Mouse (Mus musculus) spleen, embryonic (tissue): ENCODE measurements around the gene Hoxa7.

Experiments used
- CTCF ChIA-PET: fragments of 350-600 bp; sonication (Branson Sonifier 250); formaldehyde crosslinking; loops from one replicate; lab custom pipeline; 2022; lab: Charles Lee

Gene Hoxa7

DNA sequence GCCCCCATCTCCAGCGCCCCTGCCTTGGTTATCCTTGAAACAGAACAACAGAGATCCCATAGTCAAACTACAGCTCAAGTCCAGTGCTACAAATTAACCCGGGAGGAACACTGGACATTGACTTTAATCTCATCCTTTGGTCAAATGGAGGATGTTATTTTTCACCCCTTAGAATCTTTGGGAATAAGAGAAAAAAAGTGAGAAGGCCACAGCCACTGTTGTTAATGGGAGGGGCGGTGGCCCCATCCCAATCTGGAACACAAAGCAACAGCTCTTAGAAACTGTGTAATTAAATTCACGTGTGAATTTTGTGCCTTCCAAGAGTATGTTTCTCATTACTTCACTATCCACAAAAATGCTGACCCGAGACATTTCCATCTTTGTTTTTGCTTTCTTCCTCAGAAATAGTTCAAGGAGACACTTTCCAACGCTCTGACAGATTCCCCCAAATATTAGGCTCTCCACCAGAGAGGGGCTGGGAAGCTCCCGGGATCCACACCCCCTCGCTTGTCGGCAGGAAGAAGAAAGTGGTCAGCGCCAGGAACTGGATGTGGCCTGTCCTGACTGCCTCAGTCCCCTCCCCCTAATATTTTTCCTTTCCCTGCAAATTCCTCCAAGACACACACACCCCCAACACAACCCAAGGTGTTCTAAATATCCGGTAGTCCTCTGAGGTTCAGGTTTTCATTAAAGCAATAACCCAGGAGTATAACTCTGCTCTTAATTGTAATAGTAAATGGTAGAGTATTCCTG, 6.0 kb upstream of the Hoxa7 start:
- CTCF ChIA-PET: interaction anchor here (0.6 kb wide), 1 partner anchor 535 kb away, joined by 5 read pairs; no protein-coding TSS in a partner anchor

DNA sequence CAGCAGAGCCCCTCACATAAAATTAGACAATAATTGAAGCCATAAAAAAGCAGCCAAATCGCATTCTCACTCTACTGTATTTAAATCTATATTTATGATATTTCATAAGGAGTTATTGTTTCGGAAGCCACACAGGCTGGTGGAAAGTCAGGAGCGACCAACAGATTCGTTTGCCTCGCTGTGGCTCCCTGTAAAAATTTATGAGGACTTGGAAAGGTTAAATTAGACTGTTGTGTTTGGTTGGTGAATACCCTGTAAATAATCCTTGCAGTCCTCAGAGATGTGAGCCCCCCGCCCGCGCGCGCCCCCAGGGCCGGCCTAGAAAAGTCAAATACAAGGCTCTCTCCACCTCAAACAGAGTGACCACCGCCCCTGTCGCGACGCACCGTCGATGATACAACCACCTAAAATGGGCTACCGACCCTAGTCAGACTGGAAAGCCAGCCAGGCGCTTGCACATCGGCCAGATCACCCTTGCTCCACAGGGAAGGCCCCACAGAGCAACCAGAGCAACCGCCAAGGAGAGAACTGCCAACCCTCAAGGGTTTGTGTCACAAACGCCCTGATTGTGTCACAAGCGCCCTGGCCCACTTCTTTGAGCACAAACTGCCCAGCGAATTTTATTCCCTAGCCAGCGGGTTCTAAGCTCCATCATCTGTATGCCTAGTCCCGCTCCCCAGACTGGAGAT, 5.1 kb upstream of the Hoxa7 start:
- CTCF ChIA-PET: no interaction called here

DNA sequence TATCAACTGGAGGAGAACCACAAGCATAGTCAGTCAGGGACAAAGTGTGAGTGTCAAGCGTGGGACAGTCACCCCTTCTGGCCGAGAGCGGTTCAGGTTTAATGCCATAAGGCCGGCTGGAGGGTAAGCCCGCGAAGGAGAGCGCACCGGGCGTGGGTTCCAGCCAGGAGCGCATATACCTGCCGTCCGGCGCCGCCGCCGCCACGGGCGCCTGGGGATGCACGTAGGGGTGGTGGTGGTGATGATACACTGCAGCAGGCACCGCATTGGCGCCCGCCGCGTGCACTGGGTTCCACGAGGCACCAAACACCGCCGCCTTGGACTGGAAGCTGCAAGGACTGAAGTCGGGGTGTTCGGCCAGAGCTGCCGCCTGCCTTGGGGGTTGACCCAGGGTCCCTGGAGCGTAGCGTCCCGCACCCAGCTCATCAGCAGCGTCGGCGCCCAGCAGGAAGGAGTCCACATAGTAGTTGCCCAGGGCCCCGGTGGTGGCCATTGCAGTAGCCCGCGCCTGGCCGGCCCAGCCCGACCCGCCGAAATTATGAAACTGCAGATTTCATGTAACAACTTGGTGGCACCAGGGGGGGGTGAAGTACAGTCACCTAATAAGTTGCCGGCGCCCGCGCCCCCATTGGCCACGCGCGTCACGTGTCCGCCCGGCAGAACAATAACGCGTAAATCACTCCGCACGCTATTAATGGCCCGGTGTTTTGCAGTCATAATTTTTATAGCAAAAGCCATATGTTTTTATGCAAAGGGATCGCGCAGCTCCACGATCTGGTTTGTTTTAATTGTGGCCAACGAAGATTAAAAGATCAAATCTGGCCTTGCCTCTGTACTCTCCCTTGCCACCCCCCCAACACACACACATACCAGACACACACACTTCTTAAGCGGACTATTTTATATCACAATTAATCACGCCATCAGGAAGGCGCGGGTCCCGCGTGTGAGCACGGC, 4.2 kb upstream of the Hoxa7 start:
- CTCF ChIA-PET: interaction anchor here (0.6 to 1.0 kb wide), 2 partner anchors 727 to 1019 kb away, joined by 3 read pairs; no protein-coding TSS in a partner anchor

DNA sequence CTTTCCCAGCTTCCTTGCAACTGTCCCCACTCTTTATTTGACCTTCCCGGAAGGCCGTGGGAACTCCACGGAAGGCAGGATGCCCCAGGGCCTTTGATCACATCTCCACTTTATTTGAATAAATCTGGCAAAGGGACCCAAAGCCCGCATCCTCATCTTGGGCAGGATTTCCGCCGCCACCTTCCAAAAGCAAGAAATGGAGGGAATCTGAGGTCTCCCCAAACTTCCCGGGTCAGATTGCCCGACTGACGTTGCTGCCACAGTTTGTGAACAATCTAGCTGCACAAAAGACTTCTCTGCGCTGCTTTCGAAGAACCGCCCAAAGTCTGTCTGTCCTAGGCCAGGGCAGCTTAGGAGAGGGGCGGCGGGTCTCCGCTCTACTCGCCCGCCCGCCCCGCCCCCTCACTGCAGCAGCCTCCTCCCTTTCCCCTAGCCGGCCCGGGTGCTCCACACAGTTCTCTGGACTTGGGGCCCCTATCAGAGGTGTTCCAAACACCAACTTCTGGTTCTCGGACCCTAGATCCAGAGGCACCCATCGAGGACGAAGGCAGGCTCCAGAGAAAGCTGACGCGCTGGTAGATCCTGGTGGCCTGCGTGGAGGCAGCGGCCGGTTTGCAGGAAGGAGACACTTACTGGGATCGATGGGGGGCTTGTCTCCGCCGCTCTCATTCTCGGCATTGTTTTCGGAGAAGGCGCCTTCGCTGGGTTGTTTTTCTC, 3.4 kb upstream of the Hoxa7 start:
- CTCF ChIA-PET: interaction anchor here (0.6 to 1.0 kb wide), 3 partner anchors 252 to 1018 kb away, joined by 3 read pairs; no protein-coding TSS in a partner anchor

DNA sequence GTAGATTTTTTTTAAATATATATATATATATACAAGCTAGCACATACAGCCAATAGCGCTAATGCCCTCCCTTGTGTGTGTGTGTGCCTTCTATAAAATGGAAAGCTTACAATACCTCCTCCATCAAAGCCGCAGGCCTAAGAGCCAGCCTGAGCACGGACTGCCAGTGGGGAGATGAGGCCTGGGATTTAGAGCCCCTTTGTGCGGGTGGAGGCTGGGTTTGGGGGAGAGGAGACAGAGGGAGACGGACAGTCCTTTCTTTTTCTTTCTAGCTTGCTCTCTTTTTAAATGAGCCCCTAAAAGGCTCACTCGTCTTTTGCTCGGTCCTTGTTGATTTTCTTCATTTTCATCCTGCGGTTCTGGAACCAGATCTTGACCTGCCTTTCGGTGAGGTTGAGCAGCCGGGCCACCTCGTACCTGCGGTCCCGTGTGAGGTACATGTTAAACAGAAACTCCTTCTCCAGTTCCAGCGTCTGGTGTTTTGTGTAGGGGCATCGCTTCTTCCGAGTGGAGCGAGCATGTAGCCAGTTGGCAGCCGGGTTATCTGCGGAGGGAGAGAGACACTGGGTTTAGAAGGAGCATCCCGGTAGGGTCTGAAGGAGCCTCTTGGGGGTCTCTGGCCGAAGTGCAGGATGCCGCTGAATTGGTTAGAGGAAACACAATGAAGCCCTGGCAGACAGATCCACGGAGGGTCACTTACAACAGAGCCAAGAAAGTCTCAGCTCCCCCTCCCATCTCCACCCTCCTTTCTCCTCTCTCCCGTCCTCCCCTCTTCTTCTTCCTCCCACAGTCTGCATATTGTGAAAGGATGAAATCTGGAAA, 2.5 kb upstream of the Hoxa7 start:
- CTCF ChIA-PET: interaction anchor here (0.6 to 0.9 kb wide), 5 partner anchors 15 to 253 kb away, joined by 3 to 4 read pairs (median 3); no protein-coding TSS in a partner anchor

DNA sequence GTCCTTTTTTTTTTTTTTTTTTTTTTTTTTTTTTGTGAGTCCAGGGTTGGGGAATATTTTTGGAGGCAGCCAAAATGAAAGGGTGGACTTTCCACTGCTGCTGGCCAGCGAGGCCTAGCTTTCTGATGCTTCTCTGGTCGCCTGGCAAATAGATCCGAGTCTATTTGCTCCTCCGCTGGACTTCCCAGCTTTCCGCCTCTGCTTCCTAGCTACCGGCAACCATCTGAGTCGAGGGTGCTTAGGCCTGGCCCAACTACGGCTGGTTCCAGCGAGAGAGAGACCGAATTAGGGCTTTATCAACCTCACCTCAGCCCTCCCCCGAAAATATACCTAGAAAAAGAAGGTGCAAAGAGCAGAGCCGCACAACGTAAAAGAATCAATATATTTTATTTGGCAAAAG, 1.1 kb upstream of the Hoxa7 start:
- CTCF ChIA-PET: interaction anchor here (0.6 to 0.7 kb wide), 2 partner anchors 11 to 19 kb away, joined by 3 to 5 read pairs; no protein-coding TSS in a partner anchor

DNA sequence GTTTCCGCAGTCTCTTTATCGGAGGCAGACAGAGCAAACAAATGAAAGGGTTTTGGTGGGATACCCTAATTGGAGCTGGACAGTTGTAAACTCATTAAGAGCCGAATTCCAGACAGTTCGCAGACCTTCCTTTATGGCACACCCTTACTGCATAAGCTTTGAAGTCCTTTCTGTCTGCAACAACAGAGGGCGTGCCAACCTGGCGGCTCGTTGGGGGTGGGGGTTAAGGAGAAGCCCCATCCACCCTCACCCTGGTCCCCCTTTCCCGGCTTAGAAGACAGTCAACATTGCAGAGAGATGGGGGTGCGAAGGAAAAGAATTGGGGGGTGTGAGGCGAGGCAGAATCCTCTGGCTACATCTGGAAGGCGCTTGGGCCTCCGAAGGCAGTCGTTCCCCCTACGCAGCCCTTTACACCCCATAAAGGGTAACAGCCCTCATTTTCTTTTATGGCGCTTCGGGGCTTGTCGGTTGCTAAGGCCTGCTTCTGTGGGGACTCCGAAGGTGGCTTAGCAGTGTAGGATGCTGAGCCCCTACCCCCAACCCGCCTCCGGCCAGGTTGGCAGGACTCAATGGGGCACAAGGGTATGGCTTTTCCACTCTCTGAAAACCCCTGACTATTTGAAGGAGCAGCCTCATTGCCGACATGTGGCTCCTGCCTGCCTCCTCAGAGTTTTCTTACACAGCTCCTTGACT, 485 bp upstream of the Hoxa7 start:
- CTCF ChIA-PET: interaction anchor here (0.6 to 1.2 kb wide), 4 partner anchors 11 to 605 kb away, joined by 3 to 5 read pairs (median 4); no protein-coding TSS in a partner anchor

DNA sequence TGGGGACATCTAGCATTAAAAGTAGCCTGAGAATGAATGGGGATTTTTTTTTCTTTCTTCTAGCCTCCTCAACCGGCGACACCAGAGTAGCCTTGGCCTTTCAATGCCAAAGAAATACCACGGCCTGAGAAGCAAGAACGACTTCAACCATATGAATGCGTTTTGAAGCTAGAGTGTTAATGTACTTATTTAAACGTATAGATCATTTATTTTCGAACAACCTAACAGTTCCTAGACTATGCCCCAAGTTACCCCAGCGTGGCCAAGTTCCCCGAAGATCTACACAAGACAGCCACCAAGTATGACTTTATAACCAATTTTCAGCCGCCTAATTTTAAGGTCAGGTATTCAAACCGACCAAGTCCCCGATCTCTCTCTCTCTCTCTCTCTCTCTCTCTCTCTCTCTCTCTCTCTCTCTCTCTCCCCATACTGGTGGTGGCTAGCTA, 766 bp downstream of the Hoxa7 start:
- CTCF ChIA-PET: interaction anchor here (0.6 to 1.2 kb wide), 4 partner anchors 9 to 1041 kb away, joined by 3 to 4 read pairs (median 3); no protein-coding TSS in a partner anchor

DNA sequence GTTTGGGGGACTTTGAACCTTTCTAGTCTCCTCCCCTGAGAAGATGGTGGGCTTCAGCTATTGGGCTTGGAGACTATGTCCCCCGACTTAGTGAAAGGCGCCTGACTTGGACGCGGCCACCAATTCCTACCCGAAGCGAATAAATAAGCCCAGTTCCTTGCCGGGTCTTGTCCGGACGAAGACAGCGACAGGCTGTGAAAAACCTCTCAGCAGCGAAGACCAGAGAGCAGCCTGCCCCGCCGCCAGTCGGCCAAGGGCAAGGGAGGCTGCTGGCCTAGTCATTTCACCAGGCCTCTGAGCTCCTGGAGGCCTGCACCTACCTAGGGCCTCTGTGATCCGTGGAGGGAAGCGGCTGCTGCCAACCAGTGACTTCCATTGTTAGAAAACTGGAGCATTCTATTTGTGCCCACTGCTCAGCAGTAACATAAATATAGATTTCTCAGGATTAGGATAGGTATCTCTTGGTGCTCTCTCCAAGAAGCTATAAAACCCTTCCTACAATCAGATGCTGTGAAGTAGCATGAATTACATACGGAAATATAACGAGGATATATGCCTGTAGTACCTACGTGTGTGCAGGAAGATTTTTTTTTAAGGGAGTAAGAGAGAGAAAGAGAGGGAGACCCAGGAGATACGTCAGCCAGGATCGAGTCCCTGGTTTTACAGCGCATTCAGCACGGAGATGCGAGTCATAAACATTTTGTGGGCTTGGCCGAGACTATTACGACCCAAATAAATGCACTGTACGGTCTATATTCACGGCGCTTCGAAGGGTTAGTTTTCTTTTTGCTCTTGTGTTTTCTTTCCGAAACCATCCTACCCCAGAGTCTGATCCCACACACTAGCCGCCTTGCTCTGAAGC, 1.4 kb downstream of the Hoxa7 start:
- CTCF ChIA-PET: interaction anchor here (0.5 to 1.0 kb wide), 4 partner anchors 8 to 584 kb away, joined by 3 to 8 read pairs (median 3); no protein-coding TSS in a partner anchor

DNA sequence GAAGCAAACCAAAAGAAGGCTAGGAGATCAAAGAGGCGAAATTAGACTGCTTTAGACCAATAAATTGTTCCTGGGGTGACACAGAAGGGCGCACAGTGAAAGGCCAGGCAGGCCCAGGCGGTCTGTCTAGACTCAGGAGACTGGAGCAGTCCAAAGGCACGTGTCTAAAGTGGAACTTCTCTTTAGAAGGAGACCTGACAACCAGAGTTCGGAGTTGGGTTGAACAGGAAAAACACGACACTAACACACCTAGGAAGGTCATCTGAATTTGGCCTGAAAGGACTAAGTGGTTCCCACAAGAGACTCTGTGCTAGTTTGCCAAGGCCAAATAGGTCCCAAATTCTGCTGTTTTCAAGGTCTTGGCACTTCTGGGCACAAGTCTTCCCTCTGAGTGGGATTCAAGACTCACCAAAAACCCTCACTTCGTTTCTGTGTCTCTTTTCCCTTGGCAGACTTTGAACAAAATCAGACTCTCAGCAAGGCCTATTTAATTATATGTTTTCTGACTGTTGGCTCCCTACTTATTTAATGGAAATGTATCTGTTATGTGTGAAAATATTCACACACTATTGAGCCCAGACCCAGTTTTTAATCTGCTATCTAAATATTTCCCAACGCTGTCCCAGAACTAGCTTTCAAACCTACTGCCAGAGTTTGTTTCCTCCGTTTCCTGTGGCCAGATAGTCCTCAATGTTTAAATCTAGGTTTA, 2.3 kb downstream of the Hoxa7 start:
- CTCF ChIA-PET: interaction anchor here (0.5 kb wide), 1 partner anchor 583 kb away, joined by 8 read pairs; no protein-coding TSS in a partner anchor

DNA sequence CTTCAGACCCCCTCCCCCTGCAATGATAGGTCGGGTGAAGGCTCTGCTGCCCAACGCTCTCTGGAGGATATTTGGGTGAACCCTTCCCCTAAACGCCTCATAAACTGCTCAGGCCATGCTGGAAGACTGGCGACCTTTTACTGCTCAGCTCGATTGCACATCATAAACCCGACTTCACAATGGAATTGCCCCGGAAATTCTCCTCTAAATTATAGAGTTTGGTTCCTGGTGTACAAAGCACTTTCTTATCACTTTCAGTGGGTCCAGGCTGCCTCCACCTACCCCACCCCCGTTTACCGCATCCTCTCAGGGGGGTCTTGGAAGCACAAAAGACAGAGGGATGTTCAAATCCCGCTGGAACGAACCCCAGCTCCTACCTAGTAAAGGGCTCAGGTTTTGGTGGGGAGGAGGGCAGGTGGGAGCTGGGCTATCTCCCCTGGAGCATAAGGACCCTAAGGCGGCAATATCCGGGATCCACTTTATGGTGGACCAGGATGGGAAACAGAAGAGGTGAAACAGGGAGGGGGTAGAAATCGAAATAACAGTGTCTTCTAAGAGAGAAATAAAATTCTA, 2.9 kb downstream of the Hoxa7 start:
- CTCF ChIA-PET: interaction anchor here (0.5 kb wide), 1 partner anchor 37 kb away, joined by 3 read pairs; no protein-coding TSS in a partner anchor

DNA sequence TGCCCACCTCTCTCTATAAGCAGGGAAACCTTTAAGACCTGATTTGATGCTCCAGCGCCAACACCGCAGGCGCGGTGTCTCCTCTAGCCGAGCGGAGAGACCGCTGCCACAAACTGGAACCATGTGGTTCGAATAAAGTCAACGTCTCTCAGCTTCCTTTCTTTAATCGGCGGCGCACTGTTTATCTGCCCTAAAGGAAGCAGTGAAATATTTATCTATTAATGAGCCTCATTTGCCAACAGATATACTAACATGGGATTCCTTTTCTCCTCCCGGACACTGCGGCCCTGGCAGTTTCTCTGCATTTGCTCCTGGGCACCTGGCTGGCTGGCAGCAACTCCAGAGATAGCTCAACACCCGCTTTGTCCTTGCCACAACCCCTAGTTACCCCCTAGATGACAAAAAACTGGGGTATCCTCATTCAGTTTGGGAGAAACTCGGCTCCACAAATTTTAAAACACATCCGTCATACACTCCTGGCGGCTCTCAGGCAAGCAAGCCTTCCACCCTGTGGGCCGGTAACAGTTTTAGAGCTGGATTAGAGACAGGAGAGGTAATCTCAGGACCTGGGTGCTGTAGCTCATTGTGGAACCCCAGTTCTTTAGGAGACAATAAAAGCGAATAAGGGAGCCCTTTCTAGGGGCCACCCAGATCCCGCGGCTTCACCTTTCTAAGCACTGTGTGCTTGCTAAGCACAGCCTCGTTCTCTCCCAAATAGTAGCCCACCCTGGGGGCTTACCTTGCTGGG, 3.6 kb downstream of the Hoxa7 start:
- CTCF ChIA-PET: interaction anchor here (0.5 to 0.9 kb wide), 3 partner anchors 12 to 999 kb away, joined by 3 to 4 read pairs (median 3); no protein-coding TSS in a partner anchor

DNA sequence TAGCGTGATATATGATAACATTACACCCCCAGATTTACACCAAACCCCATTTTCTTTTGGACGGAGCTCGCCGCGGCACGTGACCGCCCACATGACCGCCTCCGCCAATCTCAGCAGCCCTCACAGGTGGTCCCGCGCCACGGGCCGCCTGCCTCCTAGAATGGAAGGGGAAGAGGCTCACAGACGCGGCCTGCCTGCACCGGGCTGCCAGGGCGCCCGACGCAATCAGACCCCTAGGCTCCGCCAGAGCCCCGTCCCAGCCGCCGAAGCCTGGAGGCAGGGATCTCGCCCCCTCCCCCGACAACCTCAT, 4.2 kb downstream of the Hoxa7 start:
- CTCF ChIA-PET: interaction anchor here (0.6 to 0.9 kb wide), 2 partner anchors 12 to 999 kb away, joined by 3 to 4 read pairs; no protein-coding TSS in a partner anchor

DNA sequence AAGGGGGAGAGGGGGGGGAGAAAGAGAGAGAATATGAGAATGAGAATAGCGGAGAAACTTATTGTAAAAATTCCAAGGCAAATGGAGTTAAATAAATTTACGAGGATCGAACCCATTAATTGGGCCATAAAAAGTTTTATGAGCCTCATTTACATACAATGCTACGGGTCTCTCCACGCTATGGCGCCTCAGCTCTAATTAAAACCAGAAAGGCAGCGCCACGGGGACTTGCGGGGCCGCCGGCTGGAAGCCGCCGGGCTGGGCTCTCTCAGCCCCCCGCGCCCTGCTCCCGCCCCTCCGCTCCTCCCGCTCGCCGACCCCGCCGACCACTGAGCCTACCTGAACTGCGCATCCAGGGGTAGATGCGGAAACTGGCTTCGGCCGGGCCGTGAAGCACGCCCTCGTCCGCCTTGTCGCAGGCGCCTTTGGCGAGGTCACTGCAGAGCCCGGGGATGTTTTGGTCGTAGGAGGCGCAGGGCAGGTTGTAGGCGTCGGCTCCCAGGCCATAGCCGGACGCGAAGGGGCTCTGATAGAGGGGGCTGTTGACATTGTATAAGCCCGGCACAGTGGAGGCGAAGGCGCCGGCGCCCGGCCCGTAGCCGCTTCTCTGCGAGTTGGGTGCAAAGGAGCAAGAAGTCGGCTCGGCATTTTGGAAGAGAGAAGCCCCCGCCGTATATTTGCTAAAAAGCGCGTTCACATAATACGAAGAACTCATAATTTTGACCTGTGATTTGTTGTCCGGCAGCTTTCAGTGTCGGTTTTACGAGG, 4.8 kb downstream of the Hoxa7 start:
- CTCF ChIA-PET: no interaction called here
